Mouse (Mus musculus) retina, postnatal 7 days (tissue): ENCODE data around the gene Cox4i2.

Experiments used
- DNase-seq: peaks from one replicate; pipeline ENCODE4 v3.0.0-alpha.2; 2012; ENCODE audit warnings: low read depth, low spot score

Gene Cox4i2

DNA sequence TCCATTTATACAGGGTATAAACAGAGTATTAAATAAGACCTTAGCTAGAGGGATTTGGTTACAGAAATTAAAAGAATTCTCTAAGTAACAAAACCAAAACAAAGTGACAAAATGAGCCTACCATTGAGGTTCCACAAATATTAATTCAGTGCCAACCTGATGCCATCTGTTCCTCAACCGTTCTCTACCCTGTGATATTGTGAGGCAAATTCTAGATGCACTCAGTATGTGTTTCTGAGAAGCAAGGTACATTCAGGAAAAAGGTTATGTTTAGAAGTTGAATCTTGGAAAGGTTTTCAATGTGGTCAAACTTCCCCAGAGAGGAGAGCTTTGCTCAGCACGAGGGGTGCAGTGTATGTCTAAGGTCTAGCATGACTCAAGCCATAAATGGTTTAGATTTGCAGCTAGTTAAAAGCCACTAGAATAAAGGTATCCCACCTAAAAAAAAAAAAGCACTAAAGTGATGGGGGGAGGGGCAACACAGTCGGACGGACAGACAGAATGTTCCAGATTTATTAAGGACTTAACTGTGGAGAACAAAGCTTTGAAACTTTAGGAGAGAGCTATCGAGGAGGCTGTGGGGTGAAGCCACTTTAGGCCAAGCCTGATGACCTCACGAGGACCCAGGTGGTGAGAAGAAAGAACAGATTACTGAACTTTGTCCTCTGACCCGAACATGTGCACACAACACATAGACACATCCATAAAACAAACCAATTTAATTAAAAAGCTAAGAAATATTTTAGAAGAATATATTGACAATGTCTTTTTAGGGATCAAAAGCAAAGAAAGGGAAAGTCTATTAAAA is 46.2 kb downstream of the Cox4i2 start:
- DNase-seq: no peak

DNA sequence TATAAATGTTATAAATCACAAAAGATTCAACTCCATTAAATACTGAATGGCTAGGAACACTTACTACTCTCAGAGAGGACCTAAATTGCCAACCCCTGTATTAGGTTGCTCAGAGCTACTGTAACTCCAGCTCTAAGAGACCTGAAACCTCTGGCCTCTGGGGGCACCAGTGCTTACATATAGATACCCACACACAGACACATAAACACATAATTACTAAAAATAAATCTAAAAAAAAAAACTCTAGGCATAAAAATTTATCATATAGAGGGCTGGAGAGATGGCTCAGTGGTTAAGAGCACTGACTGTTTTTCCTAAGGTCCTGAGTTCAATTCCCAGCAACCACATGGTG is 46.8 kb downstream of the Cox4i2 start:
- DNase-seq: no peak

- DNase-seq: no peak
Observed at GRCm38 (mm10) chr2:152802303-152802702, 48.3 kb downstream of the Cox4i2 start.

DNA sequence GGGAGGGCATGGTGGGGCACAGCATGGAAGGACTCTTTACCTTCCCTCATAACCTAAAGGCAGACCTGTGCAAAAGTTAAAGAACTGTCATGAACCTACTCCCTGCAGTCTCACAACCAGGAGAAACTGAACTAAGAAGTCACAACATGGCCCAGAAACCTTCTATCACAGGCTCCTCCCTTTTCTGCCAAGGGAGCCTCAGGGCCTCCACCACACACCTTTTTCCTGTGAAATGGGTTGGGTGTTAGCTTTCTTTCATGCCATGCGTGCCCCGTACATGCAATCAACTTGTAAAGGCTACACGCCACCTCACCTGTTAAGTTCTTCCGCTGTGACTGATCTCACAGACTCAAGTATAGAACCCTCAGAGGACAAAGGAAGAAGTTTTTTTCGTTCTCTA is 49.1 kb downstream of the Cox4i2 start:
- DNase-seq: no peak

DNA sequence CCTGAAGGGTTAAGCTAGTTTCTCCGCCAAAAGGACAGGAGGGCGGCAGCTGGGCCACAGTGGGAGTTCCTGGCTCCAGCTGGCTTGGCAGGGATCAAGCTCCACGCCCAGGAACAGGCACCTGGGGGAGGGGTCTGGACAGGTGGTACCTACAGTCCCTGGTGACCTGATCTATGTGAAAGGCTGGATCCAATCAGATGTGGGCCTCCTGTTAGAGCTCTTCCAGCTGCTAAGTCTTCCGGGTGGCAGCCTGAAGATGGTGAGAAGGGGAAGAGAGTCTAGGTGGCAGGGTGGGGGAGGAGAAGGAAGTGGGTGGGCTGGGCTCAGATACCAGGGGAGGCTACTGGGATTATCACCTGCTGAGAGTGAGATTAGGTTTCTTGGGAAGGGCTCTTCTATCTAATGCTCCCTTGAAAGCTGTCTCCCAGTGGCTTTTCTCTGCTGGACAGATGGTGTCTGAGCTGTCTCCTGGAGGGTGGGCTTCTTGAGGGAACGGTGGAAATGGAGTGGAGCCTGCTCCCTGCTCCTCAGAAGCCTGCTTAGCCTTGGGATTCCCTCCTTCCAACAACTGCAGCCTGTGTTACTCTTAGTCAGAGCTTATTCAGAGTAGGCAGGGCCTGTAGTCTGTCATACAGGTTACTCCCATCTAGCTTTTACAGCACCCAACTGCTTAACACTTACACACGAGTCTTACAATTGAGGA is 50.6 kb downstream of the Cox4i2 start:
- DNase-seq: peak; percentile 80

DNA sequence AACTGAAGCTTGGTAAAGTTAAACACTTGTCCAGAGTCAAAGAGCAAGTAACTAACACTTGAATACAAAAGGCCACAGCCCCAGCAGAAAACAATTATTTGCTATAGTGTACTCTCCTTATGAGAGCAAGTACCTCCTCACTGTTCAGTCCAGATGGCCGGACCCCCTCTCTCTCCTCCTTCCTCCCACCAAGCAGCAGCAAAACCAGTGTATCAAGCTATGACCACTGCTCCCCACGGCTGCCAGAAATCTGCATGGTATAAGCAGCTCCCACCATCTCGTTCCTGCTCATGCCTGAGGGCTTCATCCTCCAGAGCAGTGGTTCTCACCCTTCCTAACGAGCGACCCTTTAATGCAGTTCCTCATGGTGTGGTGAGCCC is 51.1 kb downstream of the Cox4i2 start:
- DNase-seq: no peak

DNA sequence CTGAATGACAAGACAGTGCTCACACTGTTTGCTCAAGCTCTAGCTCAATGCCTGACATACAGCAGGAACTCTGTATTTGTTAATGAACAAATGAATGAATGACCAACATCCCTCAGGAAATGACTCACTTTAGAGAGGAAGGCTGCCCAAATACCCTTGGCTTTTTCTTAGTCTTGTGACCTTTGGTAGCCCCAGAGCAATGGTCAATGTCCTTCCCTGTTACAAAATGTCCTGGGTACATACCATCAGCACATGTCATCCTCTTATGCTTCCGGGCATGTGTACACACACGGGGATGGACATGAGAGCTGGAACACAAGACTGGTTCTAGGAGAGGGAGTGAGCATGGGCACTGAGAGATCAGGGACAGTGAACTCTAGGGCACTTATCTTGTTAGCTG is 52.1 kb downstream of the Cox4i2 start:
- no peak for DNase-seq

- no peak for DNase-seq
Observed at GRCm38 (mm10) chr2:152808178-152808577, 54.2 kb downstream of the Cox4i2 start.

GRCm38 (mm10) chr2:152810158-152810941 is 56.4 kb downstream of the Cox4i2 start:
- DNase-seq: no peak

DNA sequence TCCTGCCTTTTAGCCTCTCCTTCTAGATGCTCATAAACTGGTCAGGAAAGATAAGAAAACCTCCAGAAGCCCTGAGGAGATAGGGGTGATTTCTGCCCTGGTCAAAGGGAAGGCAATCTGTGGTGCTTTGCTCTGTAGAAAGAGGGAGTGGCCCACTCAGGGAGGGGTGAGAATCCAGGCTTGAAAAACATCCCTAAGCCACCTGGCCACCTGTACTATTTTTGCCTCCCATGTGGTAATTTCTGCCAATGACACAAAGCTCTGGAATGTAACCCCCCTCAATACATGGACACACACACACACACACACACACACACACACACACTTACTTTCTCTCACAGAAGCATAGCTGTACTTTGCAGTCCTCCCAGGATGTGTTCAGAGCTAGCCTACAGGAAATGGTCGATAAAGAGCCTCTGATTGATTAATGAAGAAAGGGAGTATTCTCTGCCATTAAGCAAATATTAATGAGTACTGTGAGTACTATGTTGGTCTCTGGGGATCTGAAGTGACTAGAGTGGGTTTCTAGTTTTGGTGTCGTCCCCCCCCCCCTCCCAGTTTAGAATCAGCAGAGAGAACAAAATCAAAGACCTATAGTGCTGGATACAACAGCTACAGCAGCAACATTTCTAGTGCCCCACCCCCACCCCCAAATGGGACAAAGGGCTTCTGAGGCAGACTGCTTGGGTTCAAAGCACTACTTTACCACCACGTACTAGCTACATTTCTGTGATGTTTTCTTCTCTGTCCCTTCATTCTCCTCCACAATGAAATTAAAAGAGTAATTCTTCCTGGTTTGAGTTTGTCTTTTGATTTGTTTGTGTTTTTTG is 57.6 kb downstream of the Cox4i2 start:
- DNase-seq: no peak

DNA sequence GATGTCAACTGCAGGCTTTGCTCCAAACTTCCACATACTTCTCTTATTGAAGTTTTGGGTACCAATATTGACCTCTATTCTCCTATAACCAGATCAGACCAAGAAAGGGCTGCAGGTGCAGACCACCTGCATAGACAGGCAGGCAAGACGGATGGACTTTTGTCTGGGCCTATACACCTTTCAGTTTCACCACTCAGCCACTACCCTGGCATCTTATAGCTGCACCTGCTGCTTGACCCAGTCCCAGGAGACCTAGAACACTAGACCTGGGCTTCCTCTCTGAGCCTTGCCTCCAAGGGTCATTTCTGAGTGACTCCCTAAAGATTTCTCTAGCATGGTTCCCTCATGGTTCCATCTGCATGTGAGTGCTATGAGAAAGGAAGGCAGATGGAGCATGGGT is 59.3 kb downstream of the Cox4i2 start:
- DNase-seq: no peak

DNA sequence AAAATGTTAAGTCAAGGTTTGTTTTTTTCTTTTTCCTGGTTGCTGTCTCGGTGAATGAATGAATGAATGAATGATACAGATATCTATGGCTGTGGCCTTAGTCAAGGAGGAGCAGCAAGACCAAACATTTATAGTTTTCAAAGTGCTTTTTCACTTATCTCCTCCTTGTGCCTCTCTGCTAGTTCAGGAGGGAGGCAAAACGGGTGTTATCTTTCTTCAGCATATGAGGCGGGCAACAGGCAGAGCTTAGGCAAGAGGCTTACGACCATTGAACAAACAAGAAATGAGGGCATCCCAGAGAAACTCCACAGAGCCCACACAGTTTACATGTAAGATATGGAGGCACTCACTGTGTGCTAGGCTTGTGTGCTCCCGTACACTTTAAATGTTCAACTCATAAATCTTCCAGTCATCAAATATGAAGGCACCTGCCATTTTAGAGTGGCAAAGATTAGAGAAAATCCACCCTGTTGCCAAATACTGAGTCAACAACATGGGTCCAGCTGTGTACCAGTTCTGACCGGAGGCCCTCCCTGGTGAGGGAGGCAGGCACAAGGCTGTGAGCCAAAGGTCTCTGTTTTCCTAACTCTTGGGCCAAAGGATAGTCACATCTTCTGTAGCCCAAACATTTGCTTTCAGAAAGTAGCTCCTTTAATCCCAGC is 60.4 kb downstream of the Cox4i2 start:
- DNase-seq: no peak
